Mouse (Mus musculus): ENCODE measurements around the gene Rptor.

Gene Rptor

GRCm38 (mm10) chr11:119788919-119789713, 186.4 kb downstream of the Rptor start:
- DNase-seq, result no peak

GRCm38 (mm10) chr11:119791923-119792564, 189.3 kb downstream of the Rptor start:
- DNase-seq, result no peak

GRCm38 (mm10) chr11:119793378-119793777, 190.7 kb downstream of the Rptor start:
- DNase-seq, result no peak

GRCm38 (mm10) chr11:119794020-119794419, 191.3 kb downstream of the Rptor start:
- DNase-seq, result no peak

- no peak for DNase-seq
Measured at GRCm38 (mm10) chr11:119794671-119795070, 192.0 kb downstream of the Rptor start.

GRCm38 (mm10) chr11:119796406-119796805, 193.7 kb downstream of the Rptor start:
- DNase-seq, result peak; percentile 58

GRCm38 (mm10) chr11:119796846-119797245, 194.1 kb downstream of the Rptor start:
- no peak for DNase-seq

GRCm38 (mm10) chr11:119799536-119799935, 196.8 kb downstream of the Rptor start:
- no peak for DNase-seq

GRCm38 (mm10) chr11:119801855-119802254, 199.2 kb downstream of the Rptor start:
- no peak for DNase-seq

GRCm38 (mm10) chr11:119802947-119803346, 200.2 kb downstream of the Rptor start:
- no peak for DNase-seq

- no peak for DNase-seq
Measured at GRCm38 (mm10) chr11:119804392-119804791, 201.7 kb downstream of the Rptor start.

GRCm38 (mm10) chr11:119805112-119805750, 202.5 kb downstream of the Rptor start:
- DNase-seq, result no peak

GRCm38 (mm10) chr11:119806539-119806938, 203.8 kb downstream of the Rptor start:
- no peak for DNase-seq

- DNase-seq, result no peak
Measured at GRCm38 (mm10) chr11:119807431-119808031, 204.8 kb downstream of the Rptor start.

- DNase-seq, result no peak
Measured at GRCm38 (mm10) chr11:119808647-119809280, 206.1 kb downstream of the Rptor start.

- DNase-seq, result no peak
Measured at GRCm38 (mm10) chr11:119809309-119809708, 206.6 kb downstream of the Rptor start.

- no peak for DNase-seq
Measured at GRCm38 (mm10) chr11:119811022-119811421, 208.3 kb downstream of the Rptor start.

GRCm38 (mm10) chr11:119811598-119811997, 208.9 kb downstream of the Rptor start:
- DNase-seq, result no peak

- no peak for DNase-seq
Measured at GRCm38 (mm10) chr11:119812093-119812492, 209.4 kb downstream of the Rptor start.

GRCm38 (mm10) chr11:119814035-119814558, 211.4 kb downstream of the Rptor start:
- DNase-seq, result no peak

GRCm38 (mm10) chr11:119816798-119817361, 214.2 kb downstream of the Rptor start:
- no peak for DNase-seq

GRCm38 (mm10) chr11:119817362-119817837, 214.7 kb downstream of the Rptor start:
- DNase-seq, result no peak

Data from cerebellum, adult 11 months (tissue).